Mouse (Mus musculus) liver, embryonic 15.5 days (tissue): Measurements from ENCODE around the gene Rgp1. TPM values are rescaled to one million over a fixed set of nuclear protein-coding genes. Genes with fewer than 3 reads are reported as not detected.
"Not testable (repeated sequence)": the region's sequence is repeated elsewhere in the genome, so short reads cannot be mapped to it uniquely, and the experiment has no call there.

Experiments used
- ATAC-seq: fragments of 200-750 bp; cut with Nextera tagmentation; 2 replicates; pipeline ENCODE4 v1.8.0; 2017; ENCODE audit warnings: moderate number of reproducible peaks, mild to moderate bottlenecking, moderate library complexity; ENCODE audit not compliant: insufficient read depth
- H3K27ac ChIP-seq: fragments of 300-500 bp; sonication (generic); replicated peaks from 2 replicates; pipeline ENCODE4 v1.5.1; 2015; ENCODE audit warnings: mild to moderate bottlenecking, inconsistent platforms
- H3K27me3 ChIP-seq: fragments of 300-500 bp; sonication (generic); 2 replicates; pipeline ENCODE4 v1.6.1; 2015; ENCODE audit warnings: mild to moderate bottlenecking, inconsistent platforms
- H3K36me3 ChIP-seq: fragments of 300-500 bp; sonication (generic); replicated peaks from 2 replicates; pipeline ENCODE4 v1.6.1; 2015; ENCODE audit warnings: moderate library complexity, mild to moderate bottlenecking, inconsistent platforms
- H3K4me1 ChIP-seq: fragments of 300-500 bp; sonication (generic); replicated peaks from 2 replicates; pipeline ENCODE4 v1.6.1; 2015; ENCODE audit warnings: inconsistent platforms
- H3K4me2 ChIP-seq: fragments of 300-500 bp; sonication (generic); 2 replicates; pipeline ENCODE4 v1.6.1; 2015; ENCODE audit warnings: moderate library complexity, mild to moderate bottlenecking, inconsistent platforms
- H3K4me3 ChIP-seq: fragments of 300-500 bp; sonication (generic); replicated peaks from 2 replicates; pipeline ENCODE4 v1.5.1; 2015; ENCODE audit warnings: mild to moderate bottlenecking, inconsistent platforms
- H3K9ac ChIP-seq: fragments of 300-500 bp; sonication (generic); 2 replicates; pipeline ENCODE4 v1.6.1; 2015; ENCODE audit warnings: moderate library complexity, mild to moderate bottlenecking, inconsistent platforms
- H3K9me3 ChIP-seq: fragments of 300-500 bp; sonication (generic); replicated peaks from 2 replicates; pipeline ENCODE4 v1.6.1; 2016; ENCODE audit warnings: inconsistent platforms
- WGBS: fragments of 180-500 bp; shearing (Covaris S2); methylation state at CpG from one replicate; pipeline ENCODE4 v1.1.7; 2015; ENCODE audit warnings: mixed read lengths; ENCODE audit not compliant: insufficient replicate concordance; 5-methylcytosine and 5-hydroxymethylcytosine counted together
- polyA plus RNA-seq: library from polyadenylated mRNA; unstranded; fragments of >200 nt; fragmentation: Nextera tagmentation; extraction: Ambion mirVana; gene quantifications from 2 replicates; pipeline ENCODE4 v1.2.1, GENCODE M21; 2015

The Rgp1 gene
- polyA plus RNA-seq, result 13.6 and 15.7 TPM in 2 replicates

DNA sequence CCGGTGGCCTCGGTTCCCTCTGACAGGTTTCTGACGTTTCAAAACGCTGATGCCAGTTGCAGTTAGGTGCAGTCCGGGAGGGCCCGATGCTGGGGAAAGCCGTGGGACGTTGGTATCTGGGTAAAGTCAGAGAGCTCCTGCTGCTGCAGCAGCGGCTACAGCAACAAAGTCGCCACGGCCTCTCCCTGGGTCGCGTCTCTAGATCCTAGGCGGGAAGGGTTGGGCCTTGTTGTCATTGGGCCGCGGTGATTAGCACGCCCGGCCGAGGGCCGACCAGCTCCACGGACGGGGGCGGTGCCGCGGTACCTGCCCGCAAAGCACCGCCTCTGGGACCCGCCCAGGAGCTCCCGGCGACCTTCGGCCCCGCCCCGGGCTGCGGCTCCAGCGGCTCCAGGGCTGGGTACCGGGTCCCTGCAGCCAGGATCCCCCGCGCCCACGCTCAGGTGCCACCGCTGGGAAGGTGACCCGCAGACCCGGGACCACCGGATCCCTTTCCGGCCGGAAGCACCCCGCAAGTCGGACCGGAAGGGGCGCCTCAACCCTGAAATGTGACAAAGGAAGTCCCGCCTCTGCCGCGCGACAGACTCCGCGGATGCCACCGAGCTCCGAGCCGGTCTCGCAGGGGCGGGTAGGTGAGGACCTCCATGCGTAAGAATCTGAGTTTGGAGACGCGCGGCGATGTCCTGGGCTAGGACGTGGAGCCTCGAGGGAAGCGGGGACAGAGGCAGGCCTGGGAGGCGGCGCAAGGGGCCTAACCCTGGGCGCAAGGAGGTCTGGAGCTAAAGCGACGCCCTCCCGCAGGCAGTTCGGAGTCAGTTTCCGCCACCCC is at the start of gene Rgp1, which contains the start of gene Gba2:
Gene Rgp1, plus strand, starts transcription at position 340 of the 829 bp plus-strand sequence.
Gene Gba2, minus strand, starts transcription at position 498 of the 829 bp plus-strand sequence.
- Histone ChIP-seq H3K4me3 (peak within 1 kb of the TSS; percentile 95), H3K27ac (peak within 1 kb of the TSS; percentile 92), H3K9ac (peak within 1 kb of the TSS; percentile 92), H3K9me3 (no peaks in the 10 kb centered on the region), H3K27me3 (no peaks in the 10 kb centered on the region), H3K4me2 (peak within 1 kb of the TSS; percentile 90), H3K36me3 (peaks cover 47% of the 10 kb centered on the region), H3K4me1 (peaks cover 55% of the 10 kb centered on the region)
- under 1% methylated on average over 76 of the region's 76 CpGs for WGBS
- ATAC-seq, result peak; percentile 99

DNA sequence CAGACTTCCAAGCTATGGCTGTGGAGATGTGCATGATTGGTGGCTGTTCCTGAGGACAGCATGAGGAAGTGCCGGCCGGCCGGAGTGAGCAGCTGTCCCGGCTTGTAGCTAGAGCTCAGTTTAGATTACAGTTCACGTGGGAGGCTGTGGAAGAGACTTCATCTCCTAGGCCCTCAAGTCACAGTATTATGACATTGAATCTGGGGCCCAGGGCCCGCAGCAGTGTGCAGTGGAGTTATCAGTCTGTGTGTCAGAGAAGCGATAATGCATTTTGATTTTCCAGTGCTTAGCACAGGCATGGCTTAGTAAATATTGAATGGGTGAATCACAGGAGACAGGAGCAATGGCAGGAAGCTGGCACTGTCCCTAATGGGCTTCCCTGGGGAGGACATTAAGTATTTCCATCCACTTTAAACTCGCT is 48.4 kb upstream of the Rgp1 start:
- H3K4me2 ChIP-seq, result no peak overlapping the region
- H3K27ac ChIP-seq, result no peak overlapping the region
- H3K9me3 ChIP-seq, result no peaks in the 10 kb centered on the region
- peaks cover 52% of the 10 kb centered on the region for H3K36me3 ChIP-seq
- no peak overlapping the region for H3K4me3 ChIP-seq
- WGBS, result 46% methylated on average over 8 of the region's 8 CpGs
- H3K9ac ChIP-seq, result no peak overlapping the region
- peaks cover 10% of the 10 kb centered on the region for H3K4me1 ChIP-seq
- H3K27me3 ChIP-seq, result peaks cover 22% of the 10 kb centered on the region
- ATAC-seq, result 0 out of 2 replicates have a peak, but pooled peaks have one; percentile 9

DNA sequence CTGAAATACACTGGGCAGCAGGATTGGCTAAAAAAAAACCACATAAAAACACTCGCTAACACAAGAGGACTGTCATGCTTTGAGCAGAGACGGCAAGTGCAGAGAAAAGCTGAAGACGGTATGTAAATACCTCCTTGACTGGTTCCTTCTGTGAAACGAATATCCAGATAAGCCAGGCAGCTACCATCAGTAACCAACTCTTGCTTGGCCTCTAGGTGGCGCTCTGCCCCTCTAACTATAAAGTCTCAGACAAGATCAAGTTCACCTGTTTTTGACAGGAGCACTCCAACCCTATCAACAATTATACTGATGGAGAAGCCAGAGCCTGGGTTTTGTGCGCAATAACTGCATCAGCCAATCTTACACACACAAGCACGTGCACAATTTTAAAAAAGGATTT is 47.9 kb upstream of the Rgp1 start:
- Histone ChIP-seq H3K4me2 (no peak overlapping the region), H3K9ac (no peak overlapping the region), H3K27me3 (peaks cover 17% of the 10 kb centered on the region), H3K9me3 (no peaks in the 10 kb centered on the region), H3K27ac (no peak overlapping the region), H3K4me1 (peaks cover 10% of the 10 kb centered on the region), H3K36me3 (peaks cover 56% of the 10 kb centered on the region), H3K4me3 (no peak overlapping the region)
- peak; percentile 35; the same call in 1 of the 2 replicates for ATAC-seq
- 19% methylated on average over 7 of the region's 7 CpGs for WGBS

DNA sequence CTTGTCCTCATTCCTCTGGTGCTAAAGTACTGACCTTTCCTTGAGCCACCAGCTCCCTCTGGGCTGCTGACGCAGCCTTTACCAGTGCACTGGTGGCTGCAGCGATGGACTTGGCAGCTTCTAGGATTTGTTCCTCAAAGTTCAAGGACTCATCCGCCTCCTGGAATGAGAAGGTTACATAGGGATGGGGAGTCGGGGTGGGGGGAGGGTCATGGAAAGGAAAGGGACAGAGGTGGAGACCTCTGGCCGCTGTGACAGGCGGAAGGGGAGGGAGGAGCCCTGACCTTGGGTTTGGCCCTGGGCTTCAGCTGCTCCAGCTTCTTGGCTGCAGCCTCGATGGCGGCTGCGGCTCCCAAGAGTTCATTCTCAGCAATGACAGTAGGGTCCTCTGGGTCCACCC is 45.2 kb upstream of the Rgp1 start:
- peaks cover 10% of the 10 kb centered on the region for H3K4me1 ChIP-seq
- H3K9me3 ChIP-seq, result no peaks in the 10 kb centered on the region
- peaks cover 83% of the 10 kb centered on the region for H3K36me3 ChIP-seq
- H3K4me2 ChIP-seq, result no peak overlapping the region
- no peak for ATAC-seq
- no peaks in the 10 kb centered on the region for H3K27me3 ChIP-seq
- H3K4me3 ChIP-seq, result no peak overlapping the region
- H3K9ac ChIP-seq, result no peak overlapping the region
- 84% methylated on average over 9 of the region's 9 CpGs for WGBS
- H3K27ac ChIP-seq, result no peak overlapping the region

DNA sequence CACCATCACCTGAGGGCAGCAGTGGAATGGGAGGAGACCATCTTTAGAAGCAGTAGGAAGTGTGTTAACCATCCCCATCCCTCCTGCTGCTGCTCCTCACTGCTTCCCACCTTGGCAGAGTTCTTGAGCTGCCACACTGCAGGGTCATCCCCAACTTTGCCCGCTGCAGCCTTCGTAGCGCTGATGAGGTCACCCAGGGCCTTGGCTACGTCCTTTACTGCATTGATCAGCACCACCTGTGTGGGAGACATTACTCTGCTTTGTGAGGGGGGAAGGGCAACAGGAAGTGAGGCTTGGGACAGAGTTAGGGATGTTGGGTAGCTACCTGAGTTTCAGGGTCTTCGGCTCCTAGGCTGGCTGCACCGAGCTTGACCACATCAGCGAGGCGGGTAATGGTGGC is 42.9 kb upstream of the Rgp1 start:
- ATAC-seq, result no peak

DNA sequence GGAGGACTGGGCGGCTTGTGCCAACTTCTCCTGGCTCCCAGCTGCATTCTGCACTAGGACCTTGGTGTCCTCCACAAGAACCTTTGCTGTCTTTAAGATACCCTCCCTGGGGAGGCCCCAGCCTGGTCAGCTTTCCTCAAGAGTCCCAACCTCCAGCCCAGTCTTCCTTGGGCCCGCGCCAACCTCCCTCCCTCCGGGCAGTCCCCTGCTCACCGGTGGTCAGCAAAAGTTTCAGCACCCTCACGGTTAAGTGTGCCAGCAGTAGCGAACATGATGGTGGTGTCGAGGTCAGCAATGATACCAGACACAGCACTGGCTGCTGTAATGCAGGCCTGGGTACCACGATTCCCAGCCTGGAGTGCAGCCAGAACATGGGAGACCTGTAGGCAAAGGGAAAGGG is 42.5 kb upstream of the Rgp1 start:
- Histone ChIP-seq H3K27ac (no peak overlapping the region), H3K9ac (no peak overlapping the region), H3K27me3 (no peaks in the 10 kb centered on the region), H3K4me3 (no peak overlapping the region), H3K4me2 (no peak overlapping the region), H3K9me3 (no peaks in the 10 kb centered on the region), H3K36me3 (peaks cover 100% of the 10 kb centered on the region), H3K4me1 (no peaks in the 10 kb centered on the region)
- no peak for ATAC-seq
- 91% methylated on average over 9 of the region's 9 CpGs for WGBS

More for the DNA sequence above, 42.9 kb upstream of the Rgp1 start:
- no peaks in the 10 kb centered on the region for H3K9me3 ChIP-seq
- H3K4me1 ChIP-seq, result peaks cover 2% of the 10 kb centered on the region; the same call in 1 of the 2 replicates
- 87% methylated on average over 8 of the region's 8 CpGs for WGBS
- no peak overlapping the region for H3K4me3 ChIP-seq
- H3K9ac ChIP-seq, result no peak overlapping the region
- H3K27me3 ChIP-seq, result no peaks in the 10 kb centered on the region
- H3K27ac ChIP-seq, result no peak overlapping the region
- H3K36me3 ChIP-seq, result peaks cover 100% of the 10 kb centered on the region
- no peak overlapping the region for H3K4me2 ChIP-seq

DNA sequence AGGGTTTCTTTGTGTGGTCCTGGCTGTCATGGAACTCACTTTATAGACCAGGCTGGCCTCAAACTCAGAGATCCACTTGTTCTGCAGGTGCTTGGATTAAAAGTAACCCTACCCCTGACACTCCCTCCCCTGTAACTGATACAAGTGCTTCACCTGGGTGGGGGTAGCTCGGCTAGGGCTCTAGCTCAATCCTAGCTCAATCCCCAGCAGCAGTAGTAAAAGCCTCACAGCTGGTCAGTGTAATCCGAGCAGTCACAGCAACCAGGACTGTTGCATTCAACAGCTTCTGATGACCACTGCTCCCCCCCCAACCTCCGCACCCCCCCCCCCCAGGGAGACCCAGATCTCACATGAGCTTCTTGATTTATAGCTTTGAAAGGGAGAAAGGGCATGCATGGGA is 36.5 kb upstream of the Rgp1 start:
- Histone ChIP-seq H3K4me1 (no peaks in the 10 kb centered on the region), H3K9ac (no peak overlapping the region), H3K4me3 (no peak overlapping the region), H3K36me3 (peaks cover 100% of the 10 kb centered on the region), H3K27ac (no peak overlapping the region), H3K27me3 (no peaks in the 10 kb centered on the region), H3K4me2 (no peak overlapping the region), H3K9me3 (no peaks in the 10 kb centered on the region)
- ATAC-seq, result no peak
- 92% methylated on average over 3 of the region's 3 CpGs for WGBS

DNA sequence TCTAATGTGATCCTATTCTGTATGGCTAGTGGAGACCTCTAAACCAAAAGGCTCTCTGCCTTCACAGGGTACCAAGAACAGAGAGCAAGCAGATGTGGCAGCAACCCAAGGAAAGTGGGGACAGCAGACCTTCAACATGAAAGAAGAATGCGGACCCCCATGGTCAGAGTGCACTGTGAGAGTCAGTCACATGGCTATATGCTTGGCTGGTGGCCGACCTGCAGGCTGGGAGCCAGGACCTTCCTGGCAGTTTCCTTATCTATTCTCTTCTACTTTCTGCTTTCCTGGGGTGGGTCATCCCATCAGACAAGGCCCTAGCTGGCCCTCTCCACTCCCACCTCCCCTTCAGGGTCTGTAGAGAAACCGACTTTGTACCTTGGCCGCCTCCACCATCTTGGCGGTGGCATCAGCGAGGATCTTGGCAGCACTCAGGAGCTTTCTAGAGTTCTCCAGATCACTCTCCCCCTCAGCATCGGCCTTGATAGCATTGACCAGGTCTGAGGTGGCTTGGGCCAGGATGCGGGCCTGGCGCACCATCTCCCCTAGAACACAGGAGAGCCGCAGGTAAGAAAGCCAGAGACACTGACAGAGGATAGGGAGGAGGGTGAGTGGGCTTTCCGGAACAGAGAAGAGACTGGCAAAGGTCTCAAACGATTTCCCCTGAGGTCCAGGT is 32.0 kb upstream of the Rgp1 start:
- no peak overlapping the region for H3K4me2 ChIP-seq
- no peaks in the 10 kb centered on the region for H3K4me1 ChIP-seq
- peaks cover 100% of the 10 kb centered on the region for H3K36me3 ChIP-seq
- no peak overlapping the region for H3K9ac ChIP-seq
- no peak overlapping the region for H3K27ac ChIP-seq
- 88% methylated on average over 12 of the region's 12 CpGs for WGBS
- H3K27me3 ChIP-seq, result no peaks in the 10 kb centered on the region
- no peak overlapping the region for H3K4me3 ChIP-seq
- H3K9me3 ChIP-seq, result no peaks in the 10 kb centered on the region
- no peak for ATAC-seq

DNA sequence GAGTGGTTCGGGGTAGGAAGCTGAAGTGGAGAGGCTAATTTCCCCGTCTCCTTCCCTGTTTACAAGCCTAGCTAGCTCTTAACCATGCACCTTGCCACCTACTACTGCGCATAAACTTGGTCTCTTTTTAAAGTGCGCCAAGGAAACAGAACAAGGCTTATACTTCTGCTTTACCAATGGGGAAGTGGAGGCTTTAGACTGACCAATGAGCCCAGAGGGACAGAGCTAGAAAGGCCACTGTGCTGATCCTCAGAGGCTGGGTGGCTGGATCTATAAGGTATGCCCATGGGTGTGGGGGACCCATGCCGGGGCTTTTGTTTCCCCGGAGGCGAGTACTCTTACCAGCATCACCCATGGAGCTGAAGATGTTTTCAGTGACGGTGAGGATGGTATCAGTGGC is 31.4 kb upstream of the Rgp1 start:
- Histone ChIP-seq H3K27me3 (no peaks in the 10 kb centered on the region), H3K4me3 (no peak overlapping the region), H3K27ac (no peak overlapping the region), H3K9me3 (0 out of 2 replicates have a peak, but pooled peaks cover under 1% of the 10 kb centered on the region), H3K4me1 (no peaks in the 10 kb centered on the region), H3K4me2 (no peak overlapping the region), H3K9ac (no peak overlapping the region), H3K36me3 (peaks cover 100% of the 10 kb centered on the region)
- WGBS, result 87% methylated on average over 8 of the region's 8 CpGs
- no peak for ATAC-seq

DNA sequence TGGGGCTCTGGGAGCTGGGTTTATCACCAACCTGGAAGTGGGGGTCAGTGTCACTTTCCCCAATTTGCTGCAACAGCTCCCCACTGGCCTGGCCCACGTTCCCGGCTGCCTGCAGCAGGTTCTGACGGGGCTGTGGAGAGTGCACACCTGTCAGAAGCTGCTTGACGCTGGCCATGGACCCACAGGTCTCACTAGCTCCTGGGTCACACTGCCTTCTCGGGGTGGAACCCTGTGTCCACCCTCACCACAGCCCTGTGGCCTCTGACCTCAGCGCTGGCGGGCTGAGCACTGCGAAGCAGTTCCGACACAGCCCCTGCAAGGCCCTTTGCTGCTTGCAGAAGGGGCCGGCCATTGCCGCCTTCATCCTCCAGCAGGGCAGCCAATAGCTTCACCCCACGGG is 29.5 kb upstream of the Rgp1 start:
- ATAC-seq, result no peak
- WGBS, result 90% methylated on average over 12 of the region's 12 CpGs
- no peaks in the 10 kb centered on the region for H3K4me1 ChIP-seq
- no peak overlapping the region for H3K9ac ChIP-seq
- peaks cover 100% of the 10 kb centered on the region for H3K36me3 ChIP-seq
- 0 out of 2 replicates have a peak, but pooled peaks cover 8% of the 10 kb centered on the region for H3K9me3 ChIP-seq
- H3K4me3 ChIP-seq, result no peak overlapping the region
- no peak overlapping the region for H3K4me2 ChIP-seq
- no peaks in the 10 kb centered on the region for H3K27me3 ChIP-seq
- H3K27ac ChIP-seq, result no peak overlapping the region

DNA sequence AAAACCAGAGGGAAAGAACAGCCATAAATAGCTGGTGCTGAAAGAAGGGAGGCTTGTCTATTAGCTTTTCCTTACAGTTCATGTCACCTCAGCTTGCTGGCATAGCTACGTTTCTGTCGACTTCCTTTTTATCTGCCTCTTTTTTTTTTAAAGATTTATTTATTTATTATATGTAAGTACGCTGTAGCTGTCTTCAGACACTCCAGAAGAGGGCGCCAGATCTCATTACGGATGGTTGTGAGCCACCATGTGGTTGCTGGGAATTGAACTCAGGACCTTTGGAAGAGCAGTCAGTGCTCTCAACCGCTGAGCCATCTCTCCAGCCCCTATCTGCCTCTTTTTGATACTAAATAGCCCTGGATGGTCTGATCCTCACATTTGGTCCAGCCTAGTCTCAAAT is 26.7 kb upstream of the Rgp1 start:
- H3K27ac ChIP-seq, H3K9ac ChIP-seq, H3K4me2 ChIP-seq, H3K4me1 ChIP-seq, H3K4me3 ChIP-seq, ATAC-seq, H3K27me3 ChIP-seq, H3K9me3 ChIP-seq: not testable (repeated sequence)
- H3K36me3 ChIP-seq, result peaks cover 100% of the 10 kb centered on the region
- WGBS, result 90% methylated on average over 6 of the region's 6 CpGs
